Comparison of ENCODE assay signal across 9 mouse cellular contexts in the genomic region with DNA sequence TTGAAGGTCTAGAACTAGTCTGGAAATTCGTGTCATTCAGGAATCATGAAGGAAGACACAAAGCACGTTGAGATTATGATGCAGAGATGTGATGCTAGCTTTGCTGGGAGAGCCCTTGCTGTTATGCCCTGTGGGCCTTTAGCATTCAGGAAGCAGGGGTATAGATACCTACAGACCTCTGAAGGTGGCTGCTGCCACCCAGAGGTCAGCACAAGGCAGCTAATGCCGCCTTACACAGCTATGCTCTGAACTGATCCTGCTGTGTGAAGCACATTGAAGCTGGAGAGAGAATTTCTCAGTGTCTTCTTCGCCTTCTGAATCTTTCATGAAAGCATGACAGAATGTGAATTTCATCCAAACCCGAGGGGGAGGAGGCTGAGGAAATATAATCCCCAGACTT. TPM values are rescaled to one million over a fixed set of nuclear protein-coding genes. Genes with fewer than 3 reads are reported as not detected.
A peak's percentile ranks its signal among the peaks of the same experiment; 100 is the strongest.
DNase-seq lines count a peak whose midpoint lies in the region; ATAC-seq and TF ChIP-seq lines count a peak whose summit lies in the region.
"Had no signal": no experiment of that assay in that cellular context is flagged by ENCODE, and none has a peak within 500 bp of the region (broad histone marks: within the 10 kb centered on the region; RNA-seq: fewer than 3 reads in every experiment).

No protein-coding gene starts in this region.

- H3K9ac ChIP-seq in hindbrain, embryonic 11.5 days (ENCODE audit: low read depth, low read length): no peak overlapping the region
- no peak overlapping the region for H3K9ac ChIP-seq in hindbrain, embryonic 12.5 days
- H3K9ac ChIP-seq in liver, embryonic 16.5 days (ENCODE audit: low read depth, low read length): no peak overlapping the region
- H3K9ac ChIP-seq: neural tube, embryonic 13.5 days had no signal

- no peak overlapping the region for H3K4me3 ChIP-seq in hindbrain, embryonic 11.5 days (ENCODE audit: low read depth, low read length)
- H3K4me3 ChIP-seq in hindbrain, embryonic 12.5 days: no peak overlapping the region
- H3K4me3 ChIP-seq in testis, adult 2 months (ENCODE audit: control insufficient read depth, low read depth, low read length): no peak overlapping the region
- H3K4me3 ChIP-seq in liver, embryonic 16.5 days (ENCODE audit: low read depth, low read length): no peak overlapping the region
- H3K4me3 ChIP-seq in limb, embryonic 10.5 days: no peak overlapping the region
- H3K4me3 ChIP-seq: neural tube, embryonic 13.5 days had no signal

- H3K4me2 ChIP-seq in hindbrain, embryonic 11.5 days (replicated peaks; ENCODE audit: low read depth, low read length): no peak overlapping the region
- H3K4me2 ChIP-seq in hindbrain, embryonic 12.5 days (replicated peaks): no peak overlapping the region
- no peak overlapping the region for H3K4me2 ChIP-seq in liver, embryonic 16.5 days (ENCODE audit: low read depth, low read length)
- H3K4me2 ChIP-seq: neural tube, embryonic 13.5 days had no signal

- H3K4me1 ChIP-seq in hindbrain, embryonic 11.5 days (replicated peaks; ENCODE audit: control insufficient read depth, insufficient read depth, low read length): no peaks in the 10 kb centered on the region; the same call in 1 of the 2 replicates
- H3K4me1 ChIP-seq in hindbrain, embryonic 12.5 days: peaks cover 4% of the 10 kb centered on the region
- peaks cover 6% of the 10 kb centered on the region for H3K4me1 ChIP-seq in testis, adult 2 months (ENCODE audit: control insufficient read depth, insufficient read depth, low read length)
- H3K4me1 ChIP-seq in liver, embryonic 16.5 days (ENCODE audit: control insufficient read depth, low read depth, low read length): no peaks in the 10 kb centered on the region
- peaks cover 9% of the 10 kb centered on the region for H3K4me1 ChIP-seq in limb, embryonic 10.5 days

- 17% methylated on average over 5 of the region's 5 CpGs for WGBS in hindbrain, embryonic 11.5 days
- 24% methylated on average over 5 of the region's 5 CpGs for WGBS in hindbrain, embryonic 12.5 days
- 13% methylated on average over 5 of the region's 5 CpGs for WGBS in liver, embryonic 16.5 days (ENCODE audit: insufficient replicate concordance)
- 25% methylated on average over 5 of the region's 5 CpGs for WGBS in limb, embryonic 10.5 days

- no peak for ATAC-seq in hindbrain, embryonic 11.5 days (ENCODE audit: low FRiP score)
- ATAC-seq in hindbrain, embryonic 12.5 days (ENCODE audit: low FRiP score): no peak
- 0 out of 2 replicates have a peak, but pooled peaks have one; percentile 35 for ATAC-seq in liver, embryonic 16.5 days (ENCODE audit: low read depth)

- H3K9me3 ChIP-seq in hindbrain, embryonic 11.5 days (ENCODE audit: control insufficient read depth, low read length): no peaks in the 10 kb centered on the region
- no peaks in the 10 kb centered on the region for H3K9me3 ChIP-seq in hindbrain, embryonic 12.5 days (replicated peaks)
- H3K9me3 ChIP-seq in liver, embryonic 16.5 days (replicated peaks; ENCODE audit: control insufficient read depth, low read length): no peaks in the 10 kb centered on the region
- no peaks in the 10 kb centered on the region for H3K9me3 ChIP-seq in limb, embryonic 10.5 days (replicated peaks)
- H3K9me3 ChIP-seq: neural tube, embryonic 13.5 days had no signal

- H3K27me3 ChIP-seq in hindbrain, embryonic 11.5 days (ENCODE audit: control insufficient read depth, insufficient read depth, low read length): no peaks in the 10 kb centered on the region; the same call in 1 of the 2 replicates
- H3K27me3 ChIP-seq in hindbrain, embryonic 12.5 days: no peaks in the 10 kb centered on the region
- no peaks in the 10 kb centered on the region for H3K27me3 ChIP-seq in testis, adult 2 months (ENCODE audit: control insufficient read depth, insufficient read depth, low read length)
- H3K27me3 ChIP-seq in liver, embryonic 16.5 days (ENCODE audit: control insufficient read depth, insufficient read depth, low read depth, low read length): no peaks in the 10 kb centered on the region
- H3K27me3 ChIP-seq in limb, embryonic 10.5 days (ENCODE audit: low read depth, poor library complexity, severe bottlenecking): peaks cover 10% of the 10 kb centered on the region; the same call in 1 of the 2 replicates
- H3K27me3 ChIP-seq: neural tube, embryonic 13.5 days had no signal

- H3K36me3 ChIP-seq in hindbrain, embryonic 11.5 days (ENCODE audit: control insufficient read depth, insufficient read depth, low read length): no peaks in the 10 kb centered on the region
- H3K36me3 ChIP-seq in hindbrain, embryonic 12.5 days: no peaks in the 10 kb centered on the region
- no peaks in the 10 kb centered on the region for H3K36me3 ChIP-seq in testis, adult 2 months (ENCODE audit: control insufficient read depth, insufficient read depth, low read length)
- H3K36me3 ChIP-seq in liver, embryonic 16.5 days (ENCODE audit: control insufficient read depth, insufficient read depth): no peaks in the 10 kb centered on the region
- no peaks in the 10 kb centered on the region for H3K36me3 ChIP-seq in limb, embryonic 10.5 days
- H3K36me3 ChIP-seq: neural tube, embryonic 13.5 days had no signal

- DNase-seq in hindbrain, embryonic 11.5 days (ENCODE audit: low spot score): peak; percentile 5
- DNase-seq in testis, postnatal 10 days (ENCODE audit: low spot score): no peak
- peak; percentile 58 for DNase-seq in cerebellum, adult 8-10 months
- DNase-seq in limb, embryonic 10.5 days (ENCODE audit: low spot score): no peak
- no peak for DNase-seq in spleen, postnatal 4 days (ENCODE audit: low spot score in 2 of 2)

- peak; percentile 30; the same call in 1 of the 2 replicates for TF ChIP-seq CTCF in testis, adult 2 months (IDR thresholded peaks at IDR 0.05; ENCODE audit: control insufficient read depth, insufficient read depth, insufficient replicate concordance, low read depth, low read length)

- H3K27ac ChIP-seq in hindbrain, embryonic 11.5 days (ENCODE audit: low read depth, low read length): no peak overlapping the region
- H3K27ac ChIP-seq in hindbrain, embryonic 12.5 days: no peak overlapping the region
- no peak overlapping the region for H3K27ac ChIP-seq in testis, adult 2 months (ENCODE audit: control insufficient read depth, insufficient read depth, low read depth, low read length)
- no peak overlapping the region for H3K27ac ChIP-seq in liver, embryonic 16.5 days (ENCODE audit: low read length)
- no peak overlapping the region for H3K27ac ChIP-seq in limb, embryonic 10.5 days
- H3K27ac ChIP-seq: neural tube, embryonic 13.5 days had no signal

- TF ChIP-seq POLR2A in testis, adult 2 months (IDR thresholded peaks at IDR 0.05; ENCODE audit: control insufficient read depth, low read depth, low read length): no peak

RNA-seq across cellular contexts. Expression of a gene that starts 3.7 kb away (rescaled TPM):
- polyA plus RNA-seq in hindbrain, embryonic 11.5 days (2014; fragmentation: Nextera tagmentation; extraction: Ambion mirVana): 4.5 and 6.3 TPM in 2 replicates
- 6.8 and 7.0 TPM in 2 replicates for polyA plus RNA-seq in hindbrain, embryonic 12.5 days (2016; fragmentation: Nextera tagmentation; extraction: Ambion mirVana)
- polyA plus RNA-seq in testis, adult 2 months (2012; rRNA removed): 2.4 and 3.0 TPM in 2 replicates
- 4.8 and 6.0 TPM in 2 replicates for polyA plus RNA-seq in liver, embryonic 16.5 days (2015; fragmentation: Nextera tagmentation; extraction: Ambion mirVana)
- 2.7 and 3.5 TPM in 2 replicates for polyA plus RNA-seq in limb, embryonic 10.5 days (2016; fragmentation: Nextera tagmentation; extraction: Ambion mirVana)

RNA-seq across cellular contexts. Expression of a gene that starts 38.6 kb away (rescaled TPM):
- polyA plus RNA-seq in hindbrain, embryonic 11.5 days (2014; fragmentation: Nextera tagmentation; extraction: Ambion mirVana): 2.0 and 2.7 TPM in 2 replicates
- 1.9 and 2.0 TPM in 2 replicates for polyA plus RNA-seq in hindbrain, embryonic 12.5 days (2016; fragmentation: Nextera tagmentation; extraction: Ambion mirVana)
- polyA plus RNA-seq in testis, adult 2 months (2012; rRNA removed): 0.13 and 0.15 TPM in 2 replicates
- 2.0 and 2.2 TPM in 2 replicates for polyA plus RNA-seq in liver, embryonic 16.5 days (2015; fragmentation: Nextera tagmentation; extraction: Ambion mirVana)
- polyA plus RNA-seq in limb, embryonic 10.5 days (2016; fragmentation: Nextera tagmentation; extraction: Ambion mirVana): 2.0 and 2.2 TPM in 2 replicates

Comparison
In these comparisons a context has a peak if more than half of its experiments do, and no peak if none do; other contexts are left out.
1. DNase-seq: peak in hindbrain, embryonic 11.5 days (single experiment) and cerebellum, adult 8-10 months (single experiment); none in testis, postnatal 10 days (single experiment), limb, embryonic 10.5 days (single experiment) and spleen, postnatal 4 days (0 of 2).